Mouse (Mus musculus) hindbrain, embryonic 12.5 days (tissue): Measurements from ENCODE around the gene Slc22a20. TPM values are rescaled to one million over a fixed set of nuclear protein-coding genes. Genes with fewer than 3 reads are reported as not detected.

ENCODE experiments used
- ATAC-seq: fragments of 200-750 bp; cut with Nextera tagmentation; 2 replicates; pipeline ENCODE4 v1.8.0; 2017; ENCODE audit warnings: moderate TSS enrichment; ENCODE audit not compliant: low FRiP score
- H3K27ac ChIP-seq: fragments of 300-500 bp; sonication (generic); 2 replicates; pipeline ENCODE4 v1.5.1; 2016; ENCODE audit warnings: mild to moderate bottlenecking
- H3K27me3 ChIP-seq: fragments of 300-500 bp; sonication (generic); 2 replicates; pipeline ENCODE4 v1.6.1; 2016; ENCODE audit warnings: mild to moderate bottlenecking
- H3K36me3 ChIP-seq: fragments of 300-500 bp; sonication (generic); 2 replicates; pipeline ENCODE4 v1.6.1; 2016; ENCODE audit warnings: mild to moderate bottlenecking
- H3K4me1 ChIP-seq: fragments of 300-500 bp; sonication (generic); 2 replicates; pipeline ENCODE4 v1.6.1; 2016
- H3K4me2 ChIP-seq: fragments of 300-500 bp; sonication (generic); replicated peaks from 2 replicates; pipeline ENCODE4 v1.6.1; 2016; ENCODE audit warnings: mild to moderate bottlenecking
- H3K4me3 ChIP-seq: fragments of 300-500 bp; sonication (generic); 2 replicates; pipeline ENCODE4 v1.5.1; 2016; ENCODE audit warnings: mild to moderate bottlenecking
- H3K9ac ChIP-seq: fragments of 300-500 bp; sonication (generic); 2 replicates; pipeline ENCODE4 v1.6.1; 2016; ENCODE audit warnings: mild to moderate bottlenecking, moderate library complexity
- H3K9me3 ChIP-seq: fragments of 300-500 bp; sonication (generic); replicated peaks from 2 replicates; pipeline ENCODE4 v1.6.1; 2016; ENCODE audit warnings: mild to moderate bottlenecking
- WGBS: fragments of 180-500 bp; shearing (Covaris S2); methylation state at CpG from one replicate; pipeline ENCODE4 v1.1.7; 2016; 5-methylcytosine and 5-hydroxymethylcytosine counted together
- polyA plus RNA-seq: library from polyadenylated mRNA; unstranded; fragments of >200 nt; fragmentation: Nextera tagmentation; extraction: Ambion mirVana; gene quantifications from 2 replicates; pipeline ENCODE4 v1.2.1, GENCODE M21; 2016

Gene Slc22a20
- polyA plus RNA-seq, 1 experiment from 2014 or later = not detected

DNA sequence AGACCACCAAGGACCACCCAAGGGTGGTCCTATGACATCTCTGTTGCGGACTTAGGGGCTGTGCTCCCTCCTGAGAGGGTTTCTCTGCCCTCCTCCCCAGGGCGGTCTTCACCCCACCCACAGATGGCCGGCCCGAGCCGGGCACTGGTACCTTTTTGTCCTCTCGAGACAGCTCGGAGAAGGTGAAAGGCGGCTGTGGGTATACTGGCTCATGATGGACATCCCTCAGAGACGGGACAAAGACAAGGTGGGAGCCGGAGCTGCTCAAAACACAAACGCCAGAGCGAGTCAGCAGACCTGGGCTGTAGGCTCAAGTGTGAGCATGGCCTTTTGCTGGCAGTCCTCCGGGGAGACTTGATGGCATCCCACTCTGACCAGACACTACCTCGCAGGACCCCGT, 42.5 kb downstream of the Slc22a20 start:
- H3K4me3 ChIP-seq = no peak overlapping the region
- H3K9me3 ChIP-seq = no peaks in the 10 kb centered on the region
- H3K27ac ChIP-seq = no peak overlapping the region
- WGBS = 92% methylated on average over 15 of the region's 15 CpGs
- H3K9ac ChIP-seq = no peak overlapping the region
- peaks cover 41% of the 10 kb centered on the region for H3K36me3 ChIP-seq
- H3K4me2 ChIP-seq = no peak overlapping the region
- ATAC-seq = no peak
- H3K27me3 ChIP-seq = no peaks in the 10 kb centered on the region
- H3K4me1 ChIP-seq = 0 out of 2 replicates have a peak, but pooled peaks cover 2% of the 10 kb centered on the region

- H3K9me3 ChIP-seq = no peaks in the 10 kb centered on the region
- H3K27ac ChIP-seq = no peak overlapping the region
- H3K36me3 ChIP-seq = peaks cover 35% of the 10 kb centered on the region
- no peak overlapping the region for H3K9ac ChIP-seq
- 91% methylated on average over 7 of the region's 7 CpGs for WGBS
- ATAC-seq = no peak
- H3K27me3 ChIP-seq = no peaks in the 10 kb centered on the region
- peaks cover 9% of the 10 kb centered on the region for H3K4me1 ChIP-seq
- H3K4me3 ChIP-seq = no peak overlapping the region
- no peak overlapping the region for H3K4me2 ChIP-seq
Observed at GRCm38 (mm10) chr19:5942581-5942980, 43.4 kb downstream of the Slc22a20 start.

- Histone ChIP-seq H3K9ac (no peak overlapping the region), H3K9me3 (no peaks in the 10 kb centered on the region), H3K4me3 (no peak overlapping the region), H3K36me3 (peaks cover 24% of the 10 kb centered on the region), H3K27me3 (no peaks in the 10 kb centered on the region), H3K4me2 (no peak overlapping the region), H3K27ac (no peak overlapping the region), H3K4me1 (peaks cover 13% of the 10 kb centered on the region)
- 91% methylated on average over 10 of the region's 10 CpGs for WGBS
- no peak for ATAC-seq
Observed at GRCm38 (mm10) chr19:5940656-5941055, 45.3 kb downstream of the Slc22a20 start.

- no peak overlapping the region for H3K9ac ChIP-seq
- peaks cover 22% of the 10 kb centered on the region for H3K36me3 ChIP-seq
- H3K27ac ChIP-seq = no peak overlapping the region
- no peak overlapping the region for H3K4me3 ChIP-seq
- H3K4me2 ChIP-seq = no peak overlapping the region
- no peaks in the 10 kb centered on the region for H3K27me3 ChIP-seq
- peaks cover 16% of the 10 kb centered on the region for H3K4me1 ChIP-seq
- H3K9me3 ChIP-seq = no peaks in the 10 kb centered on the region
- 76% methylated on average over 4 of the region's 4 CpGs for WGBS
- no peak for ATAC-seq
Observed at GRCm38 (mm10) chr19:5940173-5940572, 45.8 kb downstream of the Slc22a20 start.

DNA sequence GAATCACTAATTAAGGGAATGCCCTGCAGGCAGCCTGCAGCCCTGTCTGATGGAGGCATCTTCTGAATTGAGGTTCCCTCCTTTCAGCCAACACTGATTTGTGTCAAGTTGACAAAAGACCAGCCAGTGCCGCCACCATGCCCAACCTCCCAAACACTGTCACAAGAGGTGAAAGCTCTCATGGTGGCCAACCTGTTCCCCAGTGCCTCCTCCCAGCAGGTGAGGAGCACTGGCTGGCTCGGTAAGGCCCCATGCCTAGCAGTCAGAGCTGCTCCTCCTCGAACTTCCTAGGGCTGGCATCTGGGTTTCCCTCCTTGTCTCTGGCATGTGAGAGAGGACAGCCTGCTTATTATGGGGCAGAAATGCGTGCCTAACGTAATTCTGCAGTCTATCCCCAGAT, 46.2 kb downstream of the Slc22a20 start:
- WGBS = 80% methylated on average over 5 of the region's 5 CpGs
- Histone ChIP-seq H3K27me3 (no peaks in the 10 kb centered on the region), H3K4me2 (no peak overlapping the region), H3K4me3 (no peak overlapping the region), H3K27ac (no peak overlapping the region), H3K9me3 (no peaks in the 10 kb centered on the region), H3K9ac (no peak overlapping the region), H3K36me3 (peaks cover 20% of the 10 kb centered on the region), H3K4me1 (peaks cover 18% of the 10 kb centered on the region)
- ATAC-seq = no peak

DNA sequence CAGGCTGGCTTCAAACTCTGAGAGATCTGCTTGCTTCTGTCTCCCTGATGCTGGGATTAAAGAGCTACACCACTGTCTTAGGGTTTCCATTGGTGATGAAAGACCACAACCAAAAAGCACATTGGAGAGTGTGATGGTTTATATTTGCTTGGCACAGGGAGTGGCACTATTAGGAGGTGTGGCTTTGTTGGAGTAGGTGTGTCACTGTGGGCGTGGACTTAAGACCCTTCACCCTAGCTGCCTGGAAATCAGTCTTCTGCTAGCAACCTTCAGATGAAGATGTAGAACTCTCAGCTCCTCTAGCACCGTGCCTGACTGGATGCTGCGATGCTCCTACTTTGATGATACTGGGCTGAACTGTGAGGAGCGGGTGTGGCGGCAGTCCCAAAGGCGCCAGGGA, 47.4 kb downstream of the Slc22a20 start:
- Histone ChIP-seq H3K4me2 (no peak overlapping the region), H3K4me3 (no peak overlapping the region), H3K9ac (no peak overlapping the region), H3K4me1 (peaks cover 18% of the 10 kb centered on the region), H3K36me3 (peaks cover 20% of the 10 kb centered on the region), H3K27ac (no peak overlapping the region), H3K27me3 (no peaks in the 10 kb centered on the region), H3K9me3 (no peaks in the 10 kb centered on the region)
- WGBS = 90% methylated on average over 6 of the region's 6 CpGs
- no peak for ATAC-seq

DNA sequence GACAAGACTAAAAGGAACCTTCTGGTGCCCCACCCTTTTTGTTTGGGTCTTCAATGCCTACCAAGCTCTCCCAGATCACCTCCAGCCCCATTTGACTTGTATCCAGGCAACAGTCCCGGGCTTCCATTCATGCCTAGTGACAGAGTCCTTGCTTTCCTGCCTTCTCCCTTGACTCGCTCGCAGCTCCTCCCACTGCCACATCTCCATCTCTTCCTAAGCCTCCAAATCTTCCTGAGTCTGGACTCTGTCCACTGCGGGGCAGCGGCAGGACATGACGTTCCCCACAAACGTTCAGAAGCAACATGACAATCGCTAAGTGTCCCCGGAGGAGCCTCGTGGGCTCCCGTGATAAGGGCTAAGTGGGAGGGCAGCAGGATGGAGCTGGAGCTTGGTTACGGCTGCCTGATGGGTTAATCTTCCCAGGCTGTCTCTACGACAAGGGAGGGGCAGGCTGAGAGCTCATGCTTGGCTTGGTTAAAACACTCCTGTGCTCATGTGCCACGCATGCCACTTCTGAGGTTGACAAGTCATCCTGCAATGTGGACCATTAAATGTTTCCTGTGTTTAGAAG, 48.0 kb downstream of the Slc22a20 start:
- ATAC-seq = peak; percentile 52; the same call in 1 of the 2 replicates
- no peaks in the 10 kb centered on the region for H3K27me3 ChIP-seq
- peaks cover 16% of the 10 kb centered on the region for H3K36me3 ChIP-seq
- 31% methylated on average over 14 of the region's 14 CpGs for WGBS
- no peak overlapping the region for H3K9ac ChIP-seq
- H3K27ac ChIP-seq = peak overlapping the region; percentile 41; the same call in 1 of the 2 replicates
- H3K4me3 ChIP-seq = no peak overlapping the region
- H3K4me1 ChIP-seq = peaks cover 18% of the 10 kb centered on the region
- peak overlapping the region; percentile 39 for H3K4me2 ChIP-seq
- no peaks in the 10 kb centered on the region for H3K9me3 ChIP-seq

GRCm38 (mm10) chr19:5937095-5937835, 48.7 kb downstream of the Slc22a20 start:
- no peaks in the 10 kb centered on the region for H3K27me3 ChIP-seq
- peaks cover 18% of the 10 kb centered on the region for H3K4me1 ChIP-seq
- ATAC-seq = peak; percentile 8; the same call in 1 of the 2 replicates
- H3K9me3 ChIP-seq = no peaks in the 10 kb centered on the region
- 61% methylated on average over 21 of the region's 21 CpGs for WGBS
- peak overlapping the region; percentile 45 for H3K27ac ChIP-seq
- H3K4me2 ChIP-seq = no peak overlapping the region
- H3K4me3 ChIP-seq = no peak overlapping the region
- H3K9ac ChIP-seq = no peak overlapping the region
- H3K36me3 ChIP-seq = peaks cover 10% of the 10 kb centered on the region; the same call in 1 of the 2 replicates

GRCm38 (mm10) chr19:5935691-5936090, 50.3 kb downstream of the Slc22a20 start:
- Histone ChIP-seq H3K9ac (no peak overlapping the region), H3K4me2 (no peak overlapping the region), H3K36me3 (no peaks in the 10 kb centered on the region), H3K4me1 (peaks cover 18% of the 10 kb centered on the region), H3K27me3 (no peaks in the 10 kb centered on the region), H3K4me3 (no peak overlapping the region), H3K9me3 (no peaks in the 10 kb centered on the region), H3K27ac (no peak overlapping the region)
- 79% methylated on average over 5 of the region's 5 CpGs for WGBS
- no peak for ATAC-seq

DNA sequence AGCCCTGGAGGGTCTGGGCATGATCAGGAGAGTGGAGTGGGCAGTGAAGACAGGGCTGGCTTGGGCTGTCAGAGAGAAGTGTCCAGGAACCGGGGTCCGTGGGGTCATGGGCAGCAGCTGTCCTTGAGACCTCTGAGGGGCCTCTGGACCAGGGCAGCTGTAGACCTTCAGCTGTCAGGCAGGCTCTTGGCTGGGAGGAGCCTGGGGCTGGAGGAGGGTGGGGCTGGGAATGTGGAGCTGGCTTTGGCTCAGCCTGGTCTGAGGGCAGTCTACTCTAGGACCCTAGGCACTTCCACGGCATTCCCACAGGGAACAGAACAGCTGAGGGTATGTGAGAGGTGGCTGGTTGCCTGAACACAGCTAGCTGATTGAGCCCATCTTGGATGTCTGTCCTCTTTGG, 50.7 kb downstream of the Slc22a20 start:
- Histone ChIP-seq H3K9me3 (no peaks in the 10 kb centered on the region), H3K9ac (0 out of 2 replicates have a peak overlapping the region, but pooled peaks have one; percentile 32), H3K4me1 (peaks cover 18% of the 10 kb centered on the region), H3K27me3 (no peaks in the 10 kb centered on the region), H3K4me3 (no peak overlapping the region), H3K27ac (no peak overlapping the region), H3K4me2 (no peak overlapping the region), H3K36me3 (no peaks in the 10 kb centered on the region)
- WGBS = 64% methylated on average over 3 of the region's 3 CpGs
- no peak for ATAC-seq

- no peak overlapping the region for H3K27ac ChIP-seq
- WGBS = 72% methylated on average over 14 of the region's 14 CpGs
- no peak for ATAC-seq
Observed at GRCm38 (mm10) chr19:5929634-5930596, 56.0 kb downstream of the Slc22a20 start.

DNA sequence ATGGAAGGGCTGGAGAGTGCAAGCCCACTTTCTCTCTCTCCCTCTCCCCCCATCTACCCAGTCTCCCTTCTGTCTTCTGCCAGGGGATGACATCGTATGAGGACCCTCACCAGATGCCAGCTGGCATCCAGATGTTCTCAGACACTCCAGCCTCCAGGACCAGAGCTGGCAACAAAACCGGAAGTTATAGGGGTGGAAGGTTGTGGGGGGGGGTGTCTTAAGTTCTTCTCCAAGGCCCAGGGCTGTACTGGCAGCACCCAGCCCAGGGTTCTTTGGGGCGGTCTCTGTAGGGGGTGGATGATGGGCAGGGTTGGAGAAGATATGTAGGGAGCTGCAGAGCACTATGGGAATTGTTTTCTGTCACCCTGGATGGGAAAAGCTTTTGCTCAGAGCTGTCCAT, 57.4 kb downstream of the Slc22a20 start:
- H3K9ac ChIP-seq = no peak overlapping the region
- peaks cover 13% of the 10 kb centered on the region for H3K27me3 ChIP-seq
- no peak overlapping the region for H3K4me3 ChIP-seq
- no peaks in the 10 kb centered on the region for H3K36me3 ChIP-seq
- H3K4me1 ChIP-seq = peaks cover 15% of the 10 kb centered on the region
- no peak overlapping the region for H3K4me2 ChIP-seq
- H3K27ac ChIP-seq = no peak overlapping the region
- no peak for ATAC-seq
- WGBS = 75% methylated on average over 3 of the region's 3 CpGs
- H3K9me3 ChIP-seq = no peaks in the 10 kb centered on the region

More at GRCm38 (mm10) chr19:5929634-5930596, 56.0 kb downstream of the Slc22a20 start:
- Histone ChIP-seq H3K36me3 (no peaks in the 10 kb centered on the region), H3K9me3 (no peaks in the 10 kb centered on the region), H3K4me1 (peaks cover 8% of the 10 kb centered on the region; the same call in 1 of the 2 replicates), H3K27me3 (peaks cover 13% of the 10 kb centered on the region), H3K4me2 (no peak overlapping the region), H3K9ac (no peak overlapping the region), H3K4me3 (no peak overlapping the region)
